25 mouse cellular contexts compared by ENCODE assay signal in the genomic region with DNA sequence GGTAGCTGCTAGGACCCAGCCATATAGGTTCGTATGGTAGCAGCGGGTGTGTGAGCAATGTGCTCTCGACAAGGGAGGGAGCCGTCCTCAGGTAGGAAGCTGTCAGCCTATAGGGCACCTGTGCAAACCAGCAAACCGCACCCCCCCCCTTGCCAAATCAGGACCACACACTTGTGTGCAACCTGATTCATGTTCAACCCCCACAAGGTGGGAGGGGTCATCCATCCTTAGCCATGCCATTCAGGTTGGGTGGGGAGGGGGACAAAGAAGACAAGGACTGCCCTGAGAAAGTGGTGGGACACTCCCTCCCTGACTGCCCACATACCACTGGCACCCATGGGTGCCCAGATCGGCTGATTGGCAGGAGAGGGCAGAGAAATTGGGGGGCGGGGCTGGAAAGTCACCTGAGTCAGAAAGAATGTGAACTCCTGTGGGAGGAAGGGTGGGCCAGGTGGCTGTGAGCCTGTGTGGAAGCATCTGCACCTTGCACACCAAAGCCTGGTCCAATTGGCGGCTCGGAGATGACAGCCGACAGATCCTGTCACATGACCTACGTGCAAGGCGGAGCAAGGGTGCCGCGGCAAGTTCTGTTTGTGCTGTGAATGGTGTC. TPM values are rescaled to one million over a fixed set of nuclear protein-coding genes. Genes with fewer than 3 reads are reported as not detected.
DNase-seq lines count a peak whose midpoint lies in the region; ATAC-seq and TF ChIP-seq lines count a peak whose summit lies in the region.
"Had no signal": no experiment of that assay in that cellular context is flagged by ENCODE, and none has a peak within 500 bp of the region (broad histone marks: within the 10 kb centered on the region; RNA-seq: fewer than 3 reads in every experiment).

No protein-coding gene starts in this region.

- no peaks in the 10 kb centered on the region for H3K36me3 ChIP-seq in heart, adult 2 months (ENCODE audit: control insufficient read depth, insufficient read depth, low read length)
- no peaks in the 10 kb centered on the region for H3K36me3 ChIP-seq in heart, embryonic 10.5 days
- peaks cover 38% of the 10 kb centered on the region for H3K36me3 ChIP-seq in spleen, adult 2 months (ENCODE audit: control insufficient read depth, insufficient read depth, low read length)
- H3K36me3 ChIP-seq: heart, embryonic 13.5 days; hindbrain, embryonic 12.5 days had no signal

- no peaks in the 10 kb centered on the region for H3K9me3 ChIP-seq in heart, embryonic 10.5 days
- H3K9me3 ChIP-seq: forebrain, embryonic 10.5 days; forebrain, embryonic 13.5 days; G1E; heart, embryonic 13.5 days; hindbrain, embryonic 15.5 days had no signal

- intact Hi-C loops in heart, adult 2 months (cut with DNase I): no loop called here

- no peaks in the 10 kb centered on the region for H3K4me1 ChIP-seq in heart, adult 2 months (ENCODE audit: control insufficient read depth, insufficient read depth, low read length)
- H3K4me1 ChIP-seq in heart, embryonic 10.5 days: peaks cover 6% of the 10 kb centered on the region; the same call in 1 of the 2 replicates
- peaks cover 4% of the 10 kb centered on the region; the same call in 1 of the 2 replicates for H3K4me1 ChIP-seq in spleen, adult 2 months (ENCODE audit: control insufficient read depth, insufficient read depth, insufficient read length)
- H3K4me1 ChIP-seq: forebrain, embryonic 10.5 days; forebrain, embryonic 13.5 days; heart, embryonic 13.5 days; hindbrain, embryonic 12.5 days; hindbrain, embryonic 15.5 days had no signal

- ATAC-seq in inflammation-experienced regulatory T-cells, adult 6 months: peak; percentile 4
- ATAC-seq: forebrain, embryonic 13.5 days; forebrain, embryonic 16.5 days; intestine, embryonic 16.5 days had no signal

- H3K4me3 ChIP-seq in heart, adult 2 months: no peak overlapping the region
- no peak overlapping the region for H3K4me3 ChIP-seq in heart, embryonic 10.5 days
- no peak overlapping the region for H3K4me3 ChIP-seq in spleen, adult 2 months (ENCODE audit: extremely low read depth, insufficient read depth, insufficient read length)
- H3K4me3 ChIP-seq: forebrain, embryonic 10.5 days; forebrain, embryonic 13.5 days; heart, embryonic 13.5 days; hindbrain, embryonic 12.5 days; hindbrain, embryonic 15.5 days had no signal

- TF ChIP-seq EP300 in heart, adult 2 months (IDR thresholded peaks at IDR 0.05; ENCODE audit: insufficient read depth, low read depth, low read length): no peak

- peak; percentile 21 for DNase-seq in cerebellum, adult 9-11 months
- DNase-seq in cerebellum, postnatal 4 days (ENCODE audit: low spot score in 2 of 2): no peak
- DNase-seq in heart, adult 2 months: no peak
- DNase-seq in heart, embryonic 10.5 days (ENCODE audit: low spot score): no peak
- no peak for DNase-seq in spleen, adult 2 months (ENCODE audit: low read depth in 1 of 2, low spot score in 2 of 2)
- DNase-seq in spleen, postnatal 36 days (ENCODE audit: low spot score in 2 of 2): no peak
- no peak for DNase-seq in frontal cortex, postnatal 25 days (ENCODE audit: low spot score in 2 of 2)
- DNase-seq: adrenal gland, adult 2 months; adrenal gland, postnatal 14 days; cerebellum, adult 11 months; cerebellum, adult 2 months; cerebellum, postnatal 10 days; cerebellum, postnatal 36 days; gastrocnemius, postnatal 10 days; gastrocnemius, postnatal 36 days; kidney, adult 18-20 months had no signal

- no peak overlapping the region for H3K9ac ChIP-seq in heart, adult 2 months (ENCODE audit: low read depth, low read length)
- H3K9ac ChIP-seq: forebrain, embryonic 13.5 days; heart, embryonic 13.5 days; hindbrain, embryonic 12.5 days; hindbrain, embryonic 15.5 days had no signal

- no peaks in the 10 kb centered on the region for H3K79me2 ChIP-seq in heart, adult 2 months (replicated peaks; ENCODE audit: control insufficient read depth, insufficient read depth, low read length)

- 0 out of 2 replicates have a peak, but pooled peaks have one; percentile 10 for TF ChIP-seq POLR2A in heart, adult 2 months (IDR thresholded peaks at IDR 0.05; ENCODE audit: insufficient read depth, low read depth, low read length)
- no peak for TF ChIP-seq POLR2A in spleen, adult 2 months (IDR thresholded peaks at IDR 0.05; ENCODE audit: low read depth, low read length)

- H3K27ac ChIP-seq in heart, adult 2 months: no peak overlapping the region
- no peak overlapping the region for H3K27ac ChIP-seq in heart, embryonic 10.5 days
- H3K27ac ChIP-seq in spleen, adult 2 months (ENCODE audit: insufficient read depth, low read length): peak overlapping the region; percentile 10; the same call in 1 of the 2 replicates
- H3K27ac ChIP-seq: forebrain, embryonic 10.5 days; forebrain, embryonic 13.5 days; heart, embryonic 13.5 days; hindbrain, embryonic 12.5 days; hindbrain, embryonic 15.5 days had no signal

- 89% methylated on average over 14 of the region's 14 CpGs for WGBS in heart, adult 2 months
- WGBS in heart, embryonic 10.5 days: 87% methylated on average over 14 of the region's 14 CpGs
- 88% methylated on average over 14 of the region's 14 CpGs for WGBS in spleen, adult 2 months

- TF ChIP-seq CTCF in heart, adult 2 months (IDR thresholded peaks at IDR 0.05): no peak
- no peak for TF ChIP-seq CTCF in spleen, adult 2 months (IDR thresholded peaks at IDR 0.05; ENCODE audit: extremely low read depth, insufficient read depth, insufficient read length, insufficient replicate concordance)

- H3K27me3 ChIP-seq in heart, adult 2 months (ENCODE audit: control insufficient read depth, insufficient read depth, low read length): no peaks in the 10 kb centered on the region
- H3K27me3 ChIP-seq in heart, embryonic 10.5 days (ENCODE audit: insufficient read depth, poor library complexity, severe bottlenecking): no peaks in the 10 kb centered on the region
- H3K27me3 ChIP-seq in spleen, adult 2 months (ENCODE audit: control insufficient read depth, insufficient read depth, low read length): no peaks in the 10 kb centered on the region
- H3K27me3 ChIP-seq: forebrain, embryonic 13.5 days; hindbrain, embryonic 12.5 days; hindbrain, embryonic 15.5 days had no signal

RNA-seq across cellular contexts. Expression of gene Apobec3, which starts 25.8 kb away (rescaled TPM):
- 1 to 10 TPM; 6.8 to 7.1 TPM for total RNA-seq in heart, adult 2 months (2021)
- 13.9 and 16.3 TPM in 2 replicates for polyA plus RNA-seq in heart, adult 2 months (2012; rRNA removed)
- polyA plus RNA-seq in heart, embryonic 10.5 days (2016; fragmentation: Nextera tagmentation; extraction: Ambion mirVana): 9.5 and 10.2 TPM in 2 replicates
- 99.9 and 104 TPM in 2 replicates for polyA plus RNA-seq in spleen, adult 2 months (2012; rRNA removed)
- polyA plus RNA-seq in inflammation-experienced regulatory T-cells, adult 6 months (2017; shearing (Covaris generic)): 100 to 1,000 TPM; 509 to 683 (median 543) TPM

RNA-seq across cellular contexts. Expression of gene Cbx7, which starts 53.7 kb away (rescaled TPM):
- total RNA-seq in heart, adult 2 months (2021): 10 to 100 TPM; 18.9 to 21.7 TPM
- polyA plus RNA-seq in heart, adult 2 months (2012; rRNA removed): 21.4 and 31.6 TPM in 2 replicates
- 0.82 and 1.0 TPM in 2 replicates for polyA plus RNA-seq in heart, embryonic 10.5 days (2016; fragmentation: Nextera tagmentation; extraction: Ambion mirVana)
- 82.9 and 95.8 TPM in 2 replicates for polyA plus RNA-seq in spleen, adult 2 months (2012; rRNA removed)
- 10 to 100 TPM; 13.3 to 48.6 (median 38.5) TPM for polyA plus RNA-seq in inflammation-experienced regulatory T-cells, adult 6 months (2017; shearing (Covaris generic))
